In the genomic region with DNA sequence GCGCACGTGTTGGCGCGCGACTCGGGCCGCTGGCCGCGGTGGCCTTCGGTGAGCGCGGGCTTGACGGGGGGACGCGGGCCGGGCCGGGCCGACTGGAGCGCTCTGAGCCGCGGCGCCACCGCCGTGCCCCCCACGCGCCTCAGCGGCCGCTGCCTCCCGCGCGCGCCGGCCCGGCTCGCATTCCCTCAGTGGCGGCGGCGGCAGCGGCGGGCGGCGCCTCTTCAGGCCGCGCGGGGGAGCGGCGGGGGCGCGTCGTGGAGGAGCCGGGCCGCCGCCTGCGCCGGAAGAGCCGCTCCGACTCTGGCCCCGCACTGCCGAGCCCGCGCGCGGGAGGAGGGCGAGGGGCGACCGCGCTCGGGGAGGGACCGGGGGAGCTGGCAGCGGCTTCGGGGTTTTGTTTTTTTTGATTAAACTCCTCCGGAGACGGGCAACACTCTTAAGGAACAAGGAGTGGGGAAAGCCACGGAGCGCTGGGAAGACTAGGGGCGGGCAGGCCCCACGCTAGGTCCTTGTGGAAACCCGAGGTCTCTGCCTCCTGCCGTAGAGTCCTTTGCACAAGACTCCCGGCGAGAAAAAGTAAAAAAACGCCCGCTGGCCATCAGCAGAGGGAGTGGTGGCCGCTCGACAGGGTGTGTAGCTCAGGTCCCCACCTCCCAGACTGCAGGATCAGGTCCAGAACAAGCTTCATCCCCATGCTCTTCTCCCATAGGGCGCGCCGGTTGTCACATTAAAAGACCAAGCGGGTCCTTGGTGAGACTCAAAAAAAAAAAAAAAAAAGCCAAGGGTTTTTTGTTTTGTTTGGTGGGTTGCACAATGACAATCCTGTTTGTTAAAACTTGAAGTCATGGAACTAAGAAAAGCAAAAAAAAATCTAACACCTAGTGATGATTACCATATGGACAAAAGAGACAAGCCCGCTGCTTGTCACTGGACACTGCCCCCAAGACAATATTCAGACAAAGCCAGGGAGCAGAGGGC, we compare ENCODE assay signal across 1 mouse cellular context.
TF ChIP-seq lines count a peak whose summit lies in the region.

A gene (minus strand): TSS at position 147 of the 978 bp plus-strand sequence.

TF ChIP-seq in MEL, 35 proteins besides CTCF, POLR2A, EP300 and RAD21 (continued from another document):
- 0 out of 2 replicates have a peak, but pooled peaks have one; percentile 23 for TF ChIP-seq MYC (IDR thresholded peaks at IDR 0.05; ENCODE audit: low read depth, low read length)
